Mouse (Mus musculus) small intestine, adult 2 months (tissue): ENCODE results near the gene Foxp1.

ENCODE experiments used
- CTCF ChIP-seq: fragments of 200-500 bp; IDR thresholded peaks from 2 replicates; pipeline ENCODE4 v1.5.1; 2012; ENCODE audit warnings: low read depth, mild to moderate bottlenecking, control low read depth, inconsistent platforms, low read length, moderate library complexity, mixed read lengths; ENCODE audit not compliant: insufficient replicate concordance, insufficient read length; ENCODE audit errors: extremely low read depth
- POLR2A ChIP-seq: fragments of 200-500 bp; IDR thresholded peaks from 2 replicates; pipeline ENCODE4 v1.6.1; 2012; ENCODE audit warnings: low read depth, mild to moderate bottlenecking, control low read depth, inconsistent platforms, low read length, moderate library complexity

GRCm38 (mm10) chr6:99383846-99384472, 138.6 kb downstream of the Foxp1 start:
- TF ChIP-seq CTCF, result no peak
- TF ChIP-seq POLR2A, result no peak
